Mouse (Mus musculus) regulatory T cell (primary cell): ENCODE measurements around the gene Dnajc16.

Experiments
- in situ Hi-C: fragments of 300-600 bp; cut with MboI, MseI; formaldehyde crosslinking; loops from one replicate; pipeline ENCODE4 v1.15.1; 2025; ENCODE audit warnings: high pct_unique_total_duplicates

Dnajc16 gene

DNA sequence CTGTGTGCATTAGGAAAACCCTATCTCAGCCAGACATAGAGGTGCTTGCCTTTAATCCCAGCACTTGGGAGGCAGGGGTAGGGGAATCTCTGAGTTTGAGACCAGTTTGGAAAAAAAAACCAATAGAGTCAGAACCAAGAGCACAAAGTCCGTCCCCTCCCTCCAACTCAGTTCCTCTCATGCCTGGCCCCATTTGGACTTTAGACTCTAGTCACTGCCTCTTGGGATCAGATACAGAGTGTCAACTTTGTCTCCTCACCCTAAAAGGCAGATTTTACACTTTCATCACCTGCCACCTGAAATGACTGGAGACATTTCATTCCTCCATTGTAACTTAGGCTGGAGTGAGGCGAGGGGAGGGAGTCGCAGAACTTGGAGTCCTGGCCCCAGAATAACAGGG is 61.5 kb downstream of the Dnajc16 start:
- in situ Hi-C loops: loop anchor here (10.0 kb wide), 2 partner anchors 66 to 226 kb away; partner anchors contain the start of genes Casp9 and Dnajc16

DNA sequence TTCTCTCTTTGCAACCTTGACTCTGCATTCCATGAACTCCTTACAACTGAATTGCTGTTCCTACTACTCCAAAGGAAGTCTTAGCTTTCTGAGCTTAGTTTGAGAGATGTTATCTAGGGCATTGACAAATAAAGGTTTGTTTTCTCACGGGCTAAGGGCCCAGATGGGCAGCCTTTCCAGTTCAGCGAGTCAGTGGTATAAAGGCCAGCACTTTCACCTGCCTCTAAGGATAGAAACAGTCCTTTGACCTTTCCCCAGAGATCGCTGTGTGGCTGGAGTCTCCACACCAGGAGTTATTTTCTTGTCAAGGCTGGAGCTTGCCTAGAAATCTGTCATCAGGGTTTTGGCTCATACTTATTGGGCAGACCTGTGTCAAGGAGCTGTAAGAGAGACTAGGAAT is 65.0 kb downstream of the Dnajc16 start:
- in situ Hi-C loops: loop anchor here (10.0 kb wide), 2 partner anchors 69 to 229 kb away; partner anchors contain the start of genes Casp9 and Dnajc16

DNA sequence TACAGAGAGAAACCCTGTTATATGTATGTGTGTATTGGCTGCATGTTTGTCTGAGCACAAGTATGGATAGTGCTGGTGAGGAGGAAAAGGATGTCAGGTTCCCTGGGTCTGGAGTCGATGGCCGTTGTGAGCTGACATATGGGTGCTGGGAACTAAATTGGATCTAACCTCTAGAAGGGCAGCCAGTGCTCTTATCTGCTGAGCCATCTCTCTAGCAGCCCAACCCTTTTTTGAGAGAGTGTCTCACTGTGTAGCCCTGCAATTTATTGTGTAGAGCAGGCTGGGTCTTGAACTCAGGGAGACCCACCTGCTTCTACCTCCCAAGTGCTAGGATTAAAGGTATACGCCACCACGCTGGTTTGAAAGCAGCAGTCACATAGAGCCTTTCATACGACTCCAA is 65.5 kb downstream of the Dnajc16 start:
- in situ Hi-C loops: loop anchor here (10.0 kb wide), 2 partner anchors 70 to 230 kb away; partner anchors contain the start of genes Casp9 and Dnajc16

DNA sequence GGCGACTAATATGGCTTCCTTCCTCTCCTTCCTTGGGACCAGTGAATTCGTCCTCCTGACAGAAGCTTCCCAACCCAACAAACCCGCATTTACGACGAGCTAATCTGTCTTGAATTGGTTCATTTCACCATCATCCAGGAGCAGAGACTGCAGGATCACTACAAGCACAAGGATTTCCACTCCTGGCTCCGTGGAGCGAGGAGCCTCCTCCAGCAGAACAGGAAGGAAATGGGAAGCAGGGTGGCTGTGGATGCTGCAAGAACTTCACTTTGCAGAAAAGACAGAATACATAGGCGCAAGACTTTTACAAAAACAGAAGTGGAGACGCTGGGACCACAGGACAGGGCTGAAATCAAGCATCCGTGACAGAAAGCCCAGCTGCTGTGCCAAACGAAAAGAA is 66.1 kb downstream of the Dnajc16 start:
- in situ Hi-C loops: loop anchor here (10.0 kb wide), 2 partner anchors 70 to 230 kb away; partner anchors contain the start of genes Casp9 and Dnajc16

DNA sequence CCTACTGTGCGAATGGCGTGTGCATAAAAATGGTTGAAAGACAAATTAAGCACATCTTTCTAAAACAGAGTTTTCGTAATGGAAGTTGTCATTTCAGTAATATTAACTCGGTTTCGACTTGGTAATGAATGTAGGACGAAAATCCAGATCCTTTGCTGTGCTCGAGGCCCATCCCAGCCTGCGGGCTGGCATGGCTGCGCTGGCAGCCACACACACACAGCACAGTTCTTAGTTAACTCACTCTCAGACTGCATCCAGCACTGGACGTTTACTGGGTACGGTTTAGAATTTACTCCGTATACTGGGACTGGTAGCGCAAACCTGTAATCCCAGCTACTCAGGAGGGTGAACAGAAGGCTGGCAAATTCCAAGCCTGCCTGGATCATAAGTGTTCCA is 67.1 kb downstream of the Dnajc16 start:
- in situ Hi-C loops: loop anchor here (10.0 kb wide), 2 partner anchors 71 to 231 kb away; partner anchors contain the start of genes Casp9 and Dnajc16

DNA sequence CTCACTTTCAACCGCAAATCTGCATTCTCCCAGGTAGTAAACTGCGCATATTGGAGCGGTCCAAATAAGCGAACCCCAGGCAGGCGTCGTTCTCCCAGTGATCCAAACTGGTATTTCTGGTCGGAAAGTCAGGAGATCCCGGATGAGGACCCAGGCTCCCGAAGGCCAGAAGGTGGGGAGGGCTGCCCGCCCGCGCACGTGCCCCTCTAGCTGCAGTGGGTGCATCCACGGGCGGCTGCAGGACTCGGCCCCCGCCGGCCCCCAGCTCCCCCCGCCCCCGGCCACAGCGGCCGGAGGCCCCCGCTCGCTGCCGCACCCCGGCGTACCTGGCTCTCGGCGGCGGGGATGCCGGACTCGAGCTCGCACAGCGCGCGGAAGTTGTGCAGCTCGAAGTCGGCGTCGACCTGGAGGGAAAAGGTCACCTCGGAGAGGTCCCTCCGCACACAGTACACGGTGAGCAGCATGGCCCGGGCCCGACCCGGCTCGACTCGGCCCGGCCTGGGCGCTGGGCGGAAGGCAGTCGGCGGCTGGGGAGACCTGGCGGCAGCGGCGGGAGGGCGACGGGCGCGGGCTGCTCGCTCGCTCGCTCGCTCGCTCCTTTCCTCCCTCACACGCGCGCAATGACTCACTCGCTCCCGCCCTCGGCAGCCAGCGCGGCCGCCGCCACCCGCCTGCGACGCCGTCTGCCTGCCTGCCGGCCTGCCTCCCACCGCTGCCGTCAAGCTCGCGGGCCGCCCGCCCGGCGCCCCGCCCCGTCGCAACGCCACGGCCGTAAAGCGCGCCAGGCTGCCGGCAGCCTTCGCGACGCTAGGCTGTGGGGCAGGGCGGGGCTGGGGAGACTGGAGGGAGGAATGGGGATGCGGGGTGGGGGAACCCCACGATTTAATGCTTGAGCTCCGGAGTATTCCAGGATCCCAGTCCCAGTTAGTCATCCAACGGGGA is 67.7 kb downstream of the Dnajc16 start, which contains the start of gene Ddi2:
Gene Ddi2 (minus strand): TSS at position 689 of the 942 bp plus-strand sequence.
- in situ Hi-C loops: loop anchor here (10.0 kb wide), 2 partner anchors 72 to 232 kb away; partner anchors contain the start of genes Casp9 and Dnajc16

DNA sequence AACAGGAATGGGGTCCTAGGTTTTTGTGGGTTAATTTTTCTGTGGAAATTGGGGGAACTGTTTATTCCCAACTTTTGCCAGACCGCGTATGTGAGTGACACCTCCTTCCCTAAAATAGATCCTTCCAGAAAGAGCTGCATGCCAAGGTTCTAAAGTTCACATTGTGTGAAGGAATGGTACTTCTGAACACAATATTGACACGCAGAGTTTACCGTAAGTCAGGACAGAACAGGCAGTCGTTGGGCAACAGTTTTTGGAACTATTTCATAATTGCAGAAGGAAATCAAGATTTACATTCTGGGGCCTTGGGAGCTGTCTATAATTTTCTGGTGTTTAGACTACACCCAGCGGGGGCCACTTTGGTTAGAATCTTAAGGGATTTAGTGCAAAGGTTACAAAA is 68.8 kb downstream of the Dnajc16 start:
- in situ Hi-C loops: loop anchor here (10.0 kb wide), 2 partner anchors 73 to 233 kb away; partner anchors contain the start of genes Casp9 and Dnajc16

DNA sequence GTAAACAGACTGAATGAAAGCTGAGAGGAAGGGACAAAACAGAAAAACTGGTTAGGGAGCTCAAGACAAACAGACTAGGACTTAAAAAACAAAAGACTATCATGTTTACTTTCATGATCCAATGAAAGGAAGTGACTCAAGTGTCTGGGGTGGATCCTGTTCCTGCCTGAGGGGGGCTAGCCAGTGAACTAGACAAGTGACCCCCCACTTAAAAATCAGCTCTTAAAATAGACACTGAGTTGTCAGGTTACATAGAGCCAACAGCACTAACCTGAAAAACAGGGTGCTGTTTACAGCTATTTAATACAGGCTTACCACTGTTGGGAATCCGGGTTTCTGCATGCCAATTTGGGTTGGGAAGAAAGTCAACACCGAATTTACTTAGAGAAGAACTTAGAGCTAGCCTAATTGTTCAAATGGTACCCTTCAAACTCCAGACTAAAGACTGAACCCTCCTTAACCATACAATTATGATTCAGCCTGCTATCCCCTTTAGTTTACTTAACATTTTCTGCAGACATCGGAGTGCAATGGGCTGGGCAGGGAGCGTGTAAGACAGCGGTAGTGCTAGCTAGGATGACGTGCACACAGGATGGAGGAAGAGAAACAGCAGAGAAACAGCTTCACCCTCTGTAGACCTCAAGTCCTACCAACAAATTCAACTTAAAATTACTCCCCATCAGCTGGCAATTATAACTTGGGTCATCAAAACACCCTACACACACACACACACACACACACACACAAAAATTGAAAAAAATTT is 69.8 kb downstream of the Dnajc16 start:
- in situ Hi-C loops: loop anchor here (10.0 kb wide), 2 partner anchors 74 to 234 kb away; partner anchors contain the start of genes Casp9 and Dnajc16

DNA sequence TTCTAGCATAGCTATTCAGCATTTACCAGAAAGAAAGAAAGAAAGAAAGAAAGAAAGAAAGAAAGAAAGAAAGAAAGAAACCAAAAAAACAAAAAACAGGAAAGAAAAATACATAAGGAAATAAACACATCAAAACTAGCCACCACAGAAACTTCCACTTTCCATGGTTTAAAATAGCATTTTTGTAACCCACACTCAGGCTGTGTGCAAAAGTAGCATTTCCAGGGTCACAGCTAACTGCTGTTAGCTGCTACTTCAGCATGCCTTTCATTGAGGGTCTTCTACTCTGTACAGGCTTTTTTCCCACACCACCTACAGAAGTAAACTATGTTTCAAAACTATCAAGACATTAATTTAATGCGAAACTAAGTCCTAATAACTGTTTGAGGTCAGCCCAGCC is 71.4 kb downstream of the Dnajc16 start:
- in situ Hi-C loops: no loop called here

DNA sequence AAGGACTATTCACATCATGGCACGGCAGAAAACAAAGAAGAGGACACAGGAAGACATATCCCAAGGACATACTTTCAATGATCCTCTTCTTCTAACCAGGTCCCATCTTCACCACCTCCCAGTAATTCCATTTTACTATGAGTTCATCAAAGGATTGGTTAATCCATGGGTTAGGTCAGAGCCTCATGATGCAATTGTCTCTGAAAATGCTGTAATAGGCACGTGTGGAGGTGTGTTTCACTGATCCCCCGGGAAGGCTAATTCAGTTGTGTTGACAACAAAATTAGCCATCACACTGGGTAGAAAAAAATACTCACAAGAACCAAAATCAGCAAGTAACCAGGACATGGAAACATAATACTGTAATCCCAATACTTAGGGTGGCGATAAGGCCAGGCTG is 73.1 kb downstream of the Dnajc16 start:
- in situ Hi-C loops: no loop called here

DNA sequence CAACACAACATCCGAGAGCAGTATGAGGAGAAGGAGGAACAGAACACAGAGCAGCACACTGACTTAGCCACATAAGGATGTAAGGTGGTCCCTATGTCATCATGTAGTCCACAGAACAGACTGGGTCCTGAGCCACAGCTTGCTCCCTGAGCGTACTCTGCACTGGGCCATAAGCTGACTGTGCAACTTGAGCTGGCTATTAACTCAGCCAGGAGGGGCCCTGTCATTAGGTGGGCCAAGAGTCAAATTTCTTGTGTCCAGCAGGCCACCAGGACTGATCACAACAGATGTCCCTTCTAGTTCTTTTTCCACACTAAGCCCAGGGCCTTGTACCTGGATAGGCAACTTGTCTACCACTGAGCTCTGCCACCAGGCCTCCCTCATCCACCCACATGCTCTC is 75.7 kb downstream of the Dnajc16 start:
- in situ Hi-C loops: no loop called here

DNA sequence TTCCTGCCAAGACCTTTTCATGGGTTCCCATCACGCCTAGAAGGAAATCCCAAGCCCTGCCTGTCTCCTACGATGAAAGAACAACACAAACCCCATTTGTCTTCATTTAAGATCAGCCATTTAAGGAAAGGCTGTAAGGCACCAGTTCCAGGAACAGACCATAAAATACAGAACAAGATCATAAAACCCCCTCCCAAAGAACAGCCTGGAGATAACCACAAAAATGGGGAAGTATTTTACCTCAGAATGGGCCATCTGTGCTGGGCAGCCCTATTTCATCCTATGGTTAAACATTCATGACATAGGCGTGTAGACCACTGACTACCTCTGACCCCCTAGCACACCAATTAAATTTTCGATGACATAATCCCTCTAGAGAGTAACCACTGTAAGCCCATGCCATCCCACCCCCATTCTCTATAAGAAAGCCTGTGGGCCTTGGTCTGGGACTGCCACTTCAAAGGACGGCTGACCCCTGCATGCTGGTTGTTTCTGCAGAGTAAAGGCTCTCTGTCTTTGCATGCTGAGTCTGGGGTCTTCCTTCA is 77.1 kb downstream of the Dnajc16 start:
- in situ Hi-C loops: no loop called here

DNA sequence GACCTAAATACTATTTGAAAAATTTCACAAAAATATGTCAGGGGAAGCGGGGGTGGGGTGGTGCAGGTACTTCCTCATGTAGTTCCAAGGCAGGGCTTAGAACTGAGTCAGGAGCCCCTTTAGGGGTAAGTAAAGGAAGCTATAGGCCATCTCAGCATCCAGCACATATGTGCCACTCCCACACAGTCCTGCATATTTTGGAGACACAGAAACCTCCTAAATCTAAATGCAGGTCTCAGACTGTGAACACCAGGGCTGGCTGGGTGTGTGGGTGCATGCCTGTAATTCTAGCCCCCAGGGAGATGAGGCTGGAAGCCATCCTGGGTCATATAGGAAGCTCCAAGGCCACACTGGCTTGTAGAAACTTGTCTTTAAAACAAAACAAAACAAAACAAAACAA is 79.5 kb downstream of the Dnajc16 start:
- in situ Hi-C loops: no loop called here
